Comparison of ENCODE assay signal across 12 mouse cellular contexts in the genomic region with DNA sequence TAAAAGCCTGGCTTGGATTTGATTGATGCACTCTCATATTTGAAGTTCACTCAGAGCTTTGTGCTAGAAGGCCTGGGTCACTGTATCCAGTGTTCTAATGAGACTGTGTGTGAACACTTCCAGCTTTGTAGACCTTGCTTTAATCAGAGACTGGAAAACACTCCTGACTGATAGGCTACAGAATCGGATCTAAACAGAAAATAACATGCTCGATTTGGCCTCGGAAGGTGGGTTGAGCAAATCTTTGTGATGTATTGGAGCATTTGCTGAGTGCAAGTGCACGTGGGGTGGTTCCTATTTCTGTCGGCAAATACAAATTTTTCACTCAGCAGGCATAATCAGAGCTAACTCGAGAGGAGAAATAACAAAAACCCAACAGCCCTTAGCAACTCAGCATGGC.
DNase-seq lines count a peak whose midpoint lies in the region; ATAC-seq and TF ChIP-seq lines count a peak whose summit lies in the region.
"Had no signal": no experiment of that assay in that cellular context is flagged by ENCODE, and none has a peak within 500 bp of the region (broad histone marks: within the 10 kb centered on the region; RNA-seq: fewer than 3 reads in every experiment).

No protein-coding gene starts in this region.

- H3K27me3 ChIP-seq in forebrain, embryonic 13.5 days = no peaks in the 10 kb centered on the region
- no peaks in the 10 kb centered on the region for H3K27me3 ChIP-seq in hindbrain, postnatal 0 days (ENCODE audit: insufficient read depth, low read length)
- H3K27me3 ChIP-seq in neural tube, embryonic 13.5 days = no peaks in the 10 kb centered on the region
- H3K27me3 ChIP-seq: limb, embryonic 13.5 days had no signal

- H3K4me3 ChIP-seq in forebrain, embryonic 13.5 days = peak overlapping the region; percentile 9
- H3K4me3 ChIP-seq in hindbrain, postnatal 0 days (ENCODE audit: low read length) = no peak overlapping the region
- no peak overlapping the region for H3K4me3 ChIP-seq in neural tube, embryonic 13.5 days
- H3K4me3 ChIP-seq: limb, embryonic 13.5 days had no signal

- no peak for TF ChIP-seq CTCF in hindbrain, postnatal 0 days (IDR thresholded peaks at IDR 0.05; ENCODE audit: low read depth)

- peak; percentile 64 for ATAC-seq in frontal cortex, adult (ENCODE audit: low TSS enrichment)
- ATAC-seq in forebrain, embryonic 13.5 days = peak; percentile 79
- ATAC-seq in hindbrain, postnatal 0 days = peak; percentile 21; the same call in 1 of the 2 replicates
- peak; percentile 23; the same call in 1 of the 2 replicates for ATAC-seq in neural tube, embryonic 13.5 days (ENCODE audit: low read depth)

- H3K9ac ChIP-seq in forebrain, embryonic 13.5 days = no peak overlapping the region; the same call in 1 of the 2 replicates
- H3K9ac ChIP-seq in hindbrain, postnatal 0 days (replicated peaks; ENCODE audit: low read length) = no peak overlapping the region
- no peak overlapping the region for H3K9ac ChIP-seq in neural tube, embryonic 13.5 days
- H3K9ac ChIP-seq: limb, embryonic 13.5 days had no signal

- DNase-seq in frontal cortex, postnatal 10 days (ENCODE audit: low spot score in 2 of 2) = no peak
- DNase-seq in hindbrain, postnatal 0 days (ENCODE audit: low spot score) = peak; percentile 22
- no peak for DNase-seq in heart, adult 8-10 months (ENCODE audit: low spot score)
- DNase-seq in kidney, postnatal 14 days = no peak
- DNase-seq in testis, postnatal 14 days (ENCODE audit: low spot score) = no peak
- DNase-seq: heart, postnatal 10 days; kidney, adult 18-20 months; lung, adult 2 months had no signal

- H3K4me2 ChIP-seq in forebrain, embryonic 13.5 days = peak overlapping the region; percentile 44
- H3K4me2 ChIP-seq in hindbrain, postnatal 0 days (ENCODE audit: low read depth, low read length) = peak overlapping the region; percentile 38
- peak overlapping the region; percentile 20; the same call in 1 of the 2 replicates for H3K4me2 ChIP-seq in neural tube, embryonic 13.5 days
- H3K4me2 ChIP-seq: limb, embryonic 13.5 days had no signal

- no peaks in the 10 kb centered on the region for H3K9me3 ChIP-seq in forebrain, embryonic 13.5 days (replicated peaks)
- H3K9me3 ChIP-seq in hindbrain, postnatal 0 days (ENCODE audit: low read length) = no peaks in the 10 kb centered on the region
- no peaks in the 10 kb centered on the region for H3K9me3 ChIP-seq in neural tube, embryonic 13.5 days
- H3K9me3 ChIP-seq: limb, embryonic 13.5 days had no signal

- H3K27ac ChIP-seq in forebrain, embryonic 13.5 days = peak overlapping the region; percentile 31; the same call in 1 of the 2 replicates
- no peak overlapping the region for H3K27ac ChIP-seq in hindbrain, postnatal 0 days
- no peak overlapping the region; the same call in 1 of the 2 replicates for H3K27ac ChIP-seq in neural tube, embryonic 13.5 days (replicated peaks)
- H3K27ac ChIP-seq: limb, embryonic 13.5 days had no signal

- H3K4me1 ChIP-seq in forebrain, embryonic 13.5 days = peaks cover 9% of the 10 kb centered on the region
- H3K4me1 ChIP-seq in hindbrain, postnatal 0 days (ENCODE audit: insufficient read depth, low read length) = no peaks in the 10 kb centered on the region
- peaks cover 9% of the 10 kb centered on the region for H3K4me1 ChIP-seq in neural tube, embryonic 13.5 days (replicated peaks)
- H3K4me1 ChIP-seq: limb, embryonic 13.5 days had no signal

- H3K36me3 ChIP-seq in forebrain, embryonic 13.5 days (ENCODE audit: poor library complexity, severe bottlenecking) = no peaks in the 10 kb centered on the region
- no peaks in the 10 kb centered on the region for H3K36me3 ChIP-seq in hindbrain, postnatal 0 days (ENCODE audit: insufficient read depth, low read length)
- H3K36me3 ChIP-seq in neural tube, embryonic 13.5 days = no peaks in the 10 kb centered on the region
- H3K36me3 ChIP-seq: limb, embryonic 13.5 days had no signal

- WGBS in forebrain, embryonic 13.5 days = 4% methylated on average over 6 of the region's 6 CpGs
- 13% methylated on average over 6 of the region's 6 CpGs for WGBS in hindbrain, postnatal 0 days
- 40% methylated on average over 6 of the region's 6 CpGs for WGBS in neural tube, embryonic 13.5 days

Comparison
In these comparisons a context has a peak if more than half of its experiments do, and no peak if none do; other contexts are left out.
1. ATAC-seq: peak in every context shown above with its lines; median percentile 79 in forebrain, embryonic 13.5 days; 64 in frontal cortex, adult; 23 in neural tube, embryonic 13.5 days; 21 in hindbrain, postnatal 0 days.